Mouse (Mus musculus) left cerebral cortex, postnatal 14 days (tissue): ENCODE measurements around the gene Arhgef9. TPM values are rescaled to one million over a fixed set of nuclear protein-coding genes. Genes with fewer than 3 reads are reported as not detected.

Source experiments
- DNase-seq, 2 experiments: peaks; one replicate each; pipeline ENCODE4 v3.0.0; 2021 to 2022; ENCODE audit warnings: low spot score in 2 of 2, mixed read lengths in 1 of 2
- intact Hi-C: fragments of 180-260 bp; cut with DNase I; formaldehyde crosslinking; loops from one replicate; pipeline ENCODE4 v1.15.1; 2025
- long read RNA-seq, 2 experiments: library from polyadenylated mRNA; stranded (forward); transcript quantifications; one replicate each; pipeline ENCODE4 v2.0.0; 2021
- total RNA-seq, 2 experiments: library from RNA; stranded (reverse); gene quantifications; 2 replicates each; pipeline ENCODE4 v1.2.3; 2021

Arhgef9 gene
- total RNA-seq, result 100 to 1,000 TPM; 255 to 274 TPM
- long read RNA-seq, experiment 1, full-length matches to known transcripts, result 23 of 61 reads
- long read RNA-seq, experiment 1, partial matches to known transcripts, result 9 of 61 reads
- long read RNA-seq, experiment 1, other reads (novel, unspliced or antisense), result 29 of 61 reads
- long read RNA-seq, experiment 2, full-length matches to known transcripts, result 16 of 60 reads
- long read RNA-seq, experiment 2, partial matches to known transcripts, result 6 of 60 reads
- long read RNA-seq, experiment 2, other reads (novel, unspliced or antisense), result 38 of 60 reads

DNA sequence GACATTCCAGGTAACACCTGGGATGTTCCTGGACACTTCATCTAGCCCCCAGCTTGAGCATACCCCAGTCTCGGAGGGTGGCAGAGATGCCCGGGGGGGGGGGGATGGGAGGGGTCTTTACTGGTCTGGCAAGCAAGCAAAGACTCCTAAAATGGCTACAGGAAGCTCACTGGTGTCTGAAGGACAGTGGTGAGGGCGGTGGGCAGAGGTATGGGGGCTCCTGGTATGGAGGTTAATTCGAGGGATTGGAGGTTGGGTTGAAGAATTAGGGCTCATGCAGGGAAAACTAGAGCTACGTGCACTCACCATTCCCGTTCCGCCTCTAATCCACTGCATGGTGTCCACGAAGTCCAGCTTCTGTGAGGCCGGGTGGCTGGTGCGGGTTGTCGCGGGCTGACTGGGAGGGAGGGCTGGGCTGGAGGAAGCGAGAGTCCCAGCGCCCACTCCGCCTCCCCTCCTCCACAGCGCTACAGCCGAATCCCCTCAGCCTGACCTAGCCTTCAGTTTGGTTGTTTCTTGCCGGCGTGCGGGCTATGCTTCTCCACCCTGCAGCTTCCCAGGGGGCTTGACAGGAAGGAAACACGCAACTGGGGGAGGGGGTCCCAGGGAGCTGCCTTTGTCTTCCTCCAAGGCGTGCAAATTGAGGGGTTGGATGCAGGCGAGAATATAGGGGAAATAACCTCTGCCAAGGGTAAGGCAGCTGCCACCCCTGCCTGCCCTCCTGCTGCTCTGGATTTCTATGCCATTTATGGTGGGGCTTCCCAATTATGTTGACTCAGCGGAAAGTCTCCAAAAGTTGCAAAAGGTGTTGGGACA is at the start of gene Arhgef9:
Arhgef9 (minus strand) TSS at position 753 of the 816 bp plus-strand sequence.
- intact Hi-C loops, result no loop called here
- peak in 1 of 2 experiments; percentile 6 for DNase-seq

DNA sequence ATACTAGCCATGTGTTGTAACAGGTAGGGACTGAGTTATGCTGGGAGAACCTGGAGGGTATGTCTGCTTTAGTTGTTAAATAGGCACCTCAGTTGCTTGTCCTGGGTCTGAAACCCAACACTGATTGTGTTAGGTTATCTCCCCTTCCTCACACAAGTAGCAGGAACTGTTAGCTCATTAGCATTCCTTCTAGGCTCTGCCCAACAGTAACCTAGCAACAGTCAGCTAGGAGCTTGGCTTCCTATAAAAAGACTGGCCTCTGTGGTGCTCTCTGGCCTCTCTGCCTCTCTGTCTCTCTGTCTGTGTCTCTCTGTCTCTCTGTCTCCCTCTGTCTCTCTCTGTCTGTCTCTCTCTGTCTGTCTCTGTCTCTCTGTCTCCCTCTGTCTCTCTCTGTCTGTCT is 42.2 kb upstream of the Arhgef9 start:
- no peak for DNase-seq
- intact Hi-C loops, result no loop called here

DNA sequence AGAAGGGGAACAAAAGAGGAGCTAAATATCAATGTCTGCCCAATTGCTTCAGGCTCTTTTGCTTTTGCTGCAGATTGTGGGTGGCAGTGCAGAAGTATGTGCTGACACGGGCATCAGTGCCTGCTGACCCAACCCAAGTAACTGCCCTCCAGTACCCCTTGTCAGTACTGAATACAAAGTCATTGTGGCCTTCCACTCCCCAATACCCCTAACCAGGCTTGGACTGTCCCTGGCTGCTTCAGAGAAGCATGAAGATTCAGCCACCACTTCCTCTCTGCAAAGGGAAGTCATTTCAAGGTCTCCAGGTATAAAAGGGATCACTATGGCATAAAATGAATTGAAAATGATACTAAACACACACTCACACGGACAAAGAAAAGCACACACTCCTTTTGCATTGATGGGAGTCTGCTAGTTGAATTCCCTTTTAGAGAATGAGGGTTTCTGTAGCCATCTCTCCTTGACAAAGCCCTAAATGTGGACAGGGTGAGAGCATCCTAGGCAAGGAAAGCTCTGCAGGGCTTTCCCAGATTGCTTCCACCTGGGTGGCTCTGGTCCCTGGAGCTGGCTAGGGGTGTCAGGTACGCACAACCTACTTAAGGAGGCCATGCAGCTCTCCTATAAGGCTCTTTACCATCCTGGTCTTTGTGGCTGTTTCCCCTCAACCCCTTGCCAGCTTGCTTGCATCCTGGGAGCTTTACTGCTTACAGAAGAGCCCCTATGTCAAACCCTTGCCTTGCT is 1.1 kb downstream of the Arhgef9 start:
- intact Hi-C loops, result no loop called here
- no peak for DNase-seq

DNA sequence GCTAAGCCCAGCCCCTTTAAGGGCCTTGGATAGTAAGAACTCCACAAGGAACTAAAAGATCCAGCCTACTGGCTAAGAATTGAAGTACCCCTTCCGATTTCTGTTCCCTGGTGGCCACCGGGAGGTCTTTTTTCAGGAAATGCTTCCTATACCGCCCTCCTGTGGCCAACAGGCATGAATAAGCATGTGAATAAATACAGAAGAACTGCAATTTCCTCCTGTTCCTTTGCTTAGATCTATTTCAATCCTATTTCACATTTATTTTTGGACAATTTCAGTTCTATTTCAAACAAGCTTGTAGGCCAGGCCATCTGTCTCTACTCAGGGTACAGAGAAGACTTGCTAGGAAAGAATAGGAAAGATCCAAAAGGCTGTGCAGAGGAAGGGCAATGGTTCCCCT is 20.7 kb downstream of the Arhgef9 start:
- intact Hi-C loops, result loop anchor here (5.0 kb wide), 1 partner anchor 171 kb away; no protein-coding TSS in a partner anchor
- peak; percentile 73 to 77 for DNase-seq

DNA sequence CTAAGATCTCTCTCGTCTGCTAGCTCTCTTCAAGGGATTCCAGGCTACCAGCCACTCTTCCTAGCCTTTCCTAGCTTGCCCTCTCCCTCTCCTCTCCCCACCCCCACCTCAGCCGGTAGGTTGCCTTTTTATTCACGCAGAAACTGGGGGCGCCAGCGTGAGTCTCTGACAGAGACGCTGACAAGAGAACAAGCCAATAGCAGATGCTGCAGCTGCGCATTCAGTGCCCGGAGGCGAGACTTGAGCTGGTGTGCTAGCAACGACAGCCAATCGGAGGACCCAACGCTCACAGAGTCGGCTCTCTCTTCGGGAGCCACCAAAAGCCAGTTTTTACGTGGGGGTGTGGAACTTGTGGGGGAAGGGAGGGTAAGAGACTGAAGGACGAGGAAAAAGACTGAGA is 30.3 kb downstream of the Arhgef9 start:
- peak; percentile 89 to 95 for DNase-seq
- intact Hi-C loops, result loop anchor here (10.0 kb wide), 1 partner anchor 142 kb away; the partner anchor contains the start of gene Spin4

DNA sequence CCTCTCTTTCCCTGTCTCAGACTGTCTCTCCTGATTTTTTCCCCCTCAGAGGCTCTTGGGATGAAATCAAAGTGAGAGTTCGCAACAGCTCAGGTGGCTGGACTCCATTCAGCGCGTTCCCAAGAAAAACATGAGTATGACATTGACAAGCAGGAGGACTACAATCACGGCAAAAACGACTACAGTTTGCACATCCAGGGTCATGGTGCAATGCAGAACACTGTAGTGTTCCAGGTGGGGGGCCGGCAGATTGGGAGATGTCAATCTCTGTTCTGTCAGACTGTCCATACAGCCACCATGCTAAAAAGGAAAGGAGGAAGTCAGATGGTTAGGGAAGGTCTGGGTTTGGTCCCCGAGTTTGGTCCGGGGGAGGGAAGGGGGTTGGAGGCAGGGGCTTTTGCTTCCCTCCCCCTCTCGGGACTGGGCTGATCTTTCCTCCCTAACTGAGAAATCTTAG is 31.0 kb downstream of the Arhgef9 start:
- no peak for DNase-seq
- intact Hi-C loops, result loop anchor here (10.0 kb wide), 1 partner anchor 141 kb away; the partner anchor contains the start of gene Spin4

DNA sequence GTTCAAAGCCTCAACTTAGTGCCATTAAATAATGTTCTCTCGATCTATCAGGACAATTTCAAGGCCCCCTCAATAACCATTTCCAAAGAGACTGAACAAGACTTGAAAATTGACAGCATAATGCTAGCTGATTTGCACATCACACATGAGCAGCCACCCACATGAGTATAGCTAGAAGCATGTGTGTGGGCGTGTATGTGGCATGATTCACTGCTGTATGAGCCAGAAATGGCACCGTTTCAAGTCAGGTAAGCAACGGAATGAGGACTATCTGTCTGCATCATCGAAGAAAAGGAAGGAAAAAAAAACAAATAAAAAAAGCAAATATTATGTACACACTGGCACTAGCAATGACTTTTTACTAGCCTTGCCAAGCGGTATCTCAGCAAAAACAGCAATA is 32.5 kb downstream of the Arhgef9 start:
- intact Hi-C loops, result loop anchor here (10.0 kb wide), 1 partner anchor 139 kb away; the partner anchor contains the start of gene Spin4
- DNase-seq, result peak; percentile 52 to 81

DNA sequence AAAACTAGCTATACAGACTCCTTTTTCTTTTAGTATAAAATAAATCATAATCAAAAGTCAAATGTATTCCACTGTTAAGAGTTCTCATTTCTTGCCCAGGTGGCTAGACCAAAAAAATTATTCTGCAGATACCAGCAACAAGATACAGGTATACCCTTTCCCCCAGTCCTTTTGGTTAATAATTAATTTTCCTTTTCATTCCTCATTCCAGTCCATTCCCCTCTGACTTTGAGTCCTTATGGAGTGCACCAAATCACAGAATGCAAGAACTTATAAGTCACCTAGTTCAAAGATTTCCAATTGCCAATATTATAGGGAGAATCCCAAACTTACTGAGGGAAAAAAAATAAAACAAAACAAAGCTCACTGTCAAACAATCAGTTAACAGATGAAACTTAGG is 33.2 kb downstream of the Arhgef9 start:
- DNase-seq, result no peak
- intact Hi-C loops, result loop anchor here (10.0 kb wide), 1 partner anchor 139 kb away; the partner anchor contains the start of gene Spin4

DNA sequence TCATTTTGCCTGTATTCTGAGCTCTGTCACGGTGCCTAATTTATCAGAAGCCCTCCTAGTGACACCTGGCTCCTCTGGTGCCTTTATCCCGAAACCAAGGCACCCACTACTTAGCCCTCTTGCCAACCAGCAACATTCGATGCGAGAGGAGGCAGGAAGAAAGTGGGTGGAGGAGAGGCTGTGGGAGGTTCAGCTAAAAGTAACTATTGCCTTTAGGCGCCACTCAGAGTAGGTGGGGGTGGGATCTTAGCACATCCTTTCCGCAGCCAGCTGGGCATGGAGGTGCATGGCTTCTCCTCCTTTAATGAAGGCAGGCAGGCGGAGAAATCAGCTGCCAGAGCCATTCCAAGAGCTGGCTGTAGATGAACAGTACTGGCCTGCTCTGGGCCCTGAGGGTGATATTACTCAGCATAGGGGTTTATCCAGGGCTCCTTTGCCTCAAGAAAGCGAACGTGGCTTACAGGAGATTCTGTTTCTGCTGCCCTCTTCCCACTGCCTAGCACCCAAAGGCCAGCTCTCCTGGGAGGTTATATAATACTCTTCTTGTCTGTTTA is 39.7 kb downstream of the Arhgef9 start:
- intact Hi-C loops, result no loop called here

DNA sequence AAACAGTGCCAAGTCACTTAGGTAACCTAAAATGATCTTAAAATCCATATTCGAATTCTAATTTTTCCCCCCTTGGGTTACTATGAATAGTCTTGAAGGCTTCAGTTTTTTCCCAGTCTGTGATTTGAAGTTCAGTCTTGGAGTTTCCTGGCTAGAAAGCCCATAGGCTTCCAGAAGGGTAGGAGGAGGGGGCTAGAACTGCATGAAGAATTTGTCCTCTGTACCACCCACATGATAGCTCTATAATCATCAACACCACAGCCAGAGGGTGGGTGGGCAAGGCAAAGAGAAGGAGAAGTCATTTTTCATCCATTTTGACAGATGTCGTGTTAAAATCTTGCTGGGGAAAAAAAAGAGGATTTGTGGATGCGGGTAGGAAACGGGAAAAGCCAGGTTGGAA is 58.0 kb downstream of the Arhgef9 start:
- intact Hi-C loops, result no loop called here
- DNase-seq, result peak; percentile 15 to 28

More for the DNA sequence above, 39.7 kb downstream of the Arhgef9 start:
- peak; percentile 10 to 28 for DNase-seq

DNA sequence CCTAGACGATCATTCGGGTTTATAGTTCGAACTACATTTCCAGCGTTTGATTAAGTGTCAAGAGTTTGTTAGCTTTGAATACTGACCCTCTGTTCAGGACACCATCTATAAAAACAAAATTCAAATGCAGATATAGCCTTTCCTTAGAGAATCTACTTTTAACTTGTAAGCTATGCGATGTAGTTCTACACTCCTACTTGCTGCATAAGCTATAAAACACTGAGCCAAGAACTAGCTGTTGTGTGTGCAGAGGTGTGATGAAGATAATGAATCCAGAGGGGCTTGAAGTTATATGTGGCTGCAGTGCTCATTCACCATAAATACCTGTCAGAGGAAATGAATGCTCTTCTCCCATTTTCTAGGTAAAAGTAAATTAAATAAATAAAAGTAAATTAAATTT is 63.2 kb downstream of the Arhgef9 start:
- intact Hi-C loops, result no loop called here
- DNase-seq, result no peak

DNA sequence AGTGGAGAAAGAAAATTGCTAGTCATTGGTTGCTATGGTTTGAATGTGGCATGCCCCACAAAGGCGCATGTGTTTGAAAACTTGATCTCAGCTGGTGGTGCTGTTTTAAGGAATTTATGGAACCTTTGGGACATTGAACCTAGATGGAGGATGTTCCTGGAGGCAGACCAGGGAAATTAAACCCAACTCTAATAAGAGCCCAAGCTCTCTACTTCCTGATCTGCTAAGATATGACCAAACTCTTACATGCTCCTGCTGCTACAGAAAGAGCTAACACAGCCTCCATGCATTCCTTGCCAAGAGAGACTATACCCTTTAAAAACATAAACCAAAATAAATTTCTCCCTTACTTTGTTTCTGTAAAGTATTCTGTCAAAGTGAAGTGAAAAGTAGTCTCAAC is 63.7 kb downstream of the Arhgef9 start:
- intact Hi-C loops, result no loop called here
- no peak for DNase-seq

DNA sequence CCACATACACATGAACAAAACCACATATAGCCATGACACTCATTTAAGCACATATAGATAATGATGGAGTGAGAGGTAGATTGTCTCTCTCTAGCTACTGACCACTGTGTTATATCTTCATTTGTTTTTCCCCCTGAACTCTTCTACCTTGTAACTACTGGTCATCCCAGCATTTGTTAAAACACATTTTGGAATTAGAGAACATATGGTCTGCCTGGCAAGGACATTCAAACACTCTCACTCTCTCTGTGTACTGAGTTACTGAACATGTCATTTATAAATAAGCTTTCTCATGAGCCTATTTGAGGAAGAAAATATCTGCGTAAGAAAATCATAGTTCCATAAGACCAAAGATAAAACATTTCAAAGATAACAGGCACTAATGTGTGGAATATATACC is 64.9 kb downstream of the Arhgef9 start:
- no peak for DNase-seq
- intact Hi-C loops, result no loop called here

DNA sequence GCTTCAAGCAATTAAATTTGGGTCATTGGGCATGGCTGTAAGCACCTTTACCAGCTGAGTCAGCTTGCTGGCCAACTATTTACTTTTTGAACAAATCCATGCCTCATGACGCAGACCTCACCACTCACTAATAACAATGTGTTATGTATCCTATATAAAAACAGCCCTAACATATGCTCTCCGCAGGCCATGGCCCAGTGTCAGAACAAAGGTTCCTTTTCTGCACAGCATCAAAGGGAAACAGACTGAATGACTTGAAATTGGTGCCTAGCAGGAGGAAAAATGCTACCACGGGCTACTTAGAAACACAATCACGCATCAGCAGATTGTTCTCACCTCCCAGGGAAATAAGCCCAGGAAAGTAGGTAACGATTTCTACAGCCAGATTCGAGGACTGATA is 73.2 kb downstream of the Arhgef9 start:
- no peak for DNase-seq
- intact Hi-C loops, result no loop called here

DNA sequence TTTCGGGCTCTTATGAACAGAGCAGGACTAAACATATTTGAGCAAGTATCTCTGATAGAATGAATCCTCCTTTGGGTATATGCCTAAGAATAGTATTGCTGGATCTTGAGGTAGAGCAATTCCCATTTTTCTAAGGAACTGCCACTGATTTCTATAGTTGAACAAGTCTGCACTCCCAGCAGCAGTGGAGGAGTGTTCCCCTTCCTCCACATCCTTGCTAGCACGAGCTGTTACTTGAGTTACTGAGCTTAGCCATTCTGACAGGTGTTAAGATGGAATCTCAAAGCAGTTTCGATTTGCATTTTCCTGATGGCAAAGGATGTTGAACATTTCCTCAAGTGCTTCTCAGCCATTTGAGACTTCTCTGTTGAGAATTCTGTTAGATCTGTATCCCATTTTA is 92.3 kb downstream of the Arhgef9 start:
- intact Hi-C loops, result no loop called here
- DNase-seq, result peak in 1 of 2 experiments; percentile 25

DNA sequence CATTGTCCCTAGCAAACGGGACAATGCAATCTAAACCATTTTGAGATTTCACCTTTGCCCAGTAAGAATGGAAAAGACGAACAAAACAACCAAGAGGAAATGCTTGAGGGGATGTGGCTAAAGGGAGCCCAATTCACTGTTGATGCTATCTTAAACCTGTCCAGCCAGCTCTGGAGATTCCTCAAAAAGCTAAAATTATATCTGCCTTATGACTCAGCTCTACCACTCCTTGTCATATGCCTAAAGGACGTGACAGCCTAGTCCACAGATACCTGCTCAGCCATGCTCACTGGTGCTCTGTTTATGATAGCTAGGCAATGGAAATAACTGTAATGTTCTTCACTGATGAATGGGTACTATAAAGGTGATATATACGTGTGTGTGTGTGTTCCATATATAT is 109.0 kb downstream of the Arhgef9 start:
- intact Hi-C loops, result no loop called here
- DNase-seq, result no peak

DNA sequence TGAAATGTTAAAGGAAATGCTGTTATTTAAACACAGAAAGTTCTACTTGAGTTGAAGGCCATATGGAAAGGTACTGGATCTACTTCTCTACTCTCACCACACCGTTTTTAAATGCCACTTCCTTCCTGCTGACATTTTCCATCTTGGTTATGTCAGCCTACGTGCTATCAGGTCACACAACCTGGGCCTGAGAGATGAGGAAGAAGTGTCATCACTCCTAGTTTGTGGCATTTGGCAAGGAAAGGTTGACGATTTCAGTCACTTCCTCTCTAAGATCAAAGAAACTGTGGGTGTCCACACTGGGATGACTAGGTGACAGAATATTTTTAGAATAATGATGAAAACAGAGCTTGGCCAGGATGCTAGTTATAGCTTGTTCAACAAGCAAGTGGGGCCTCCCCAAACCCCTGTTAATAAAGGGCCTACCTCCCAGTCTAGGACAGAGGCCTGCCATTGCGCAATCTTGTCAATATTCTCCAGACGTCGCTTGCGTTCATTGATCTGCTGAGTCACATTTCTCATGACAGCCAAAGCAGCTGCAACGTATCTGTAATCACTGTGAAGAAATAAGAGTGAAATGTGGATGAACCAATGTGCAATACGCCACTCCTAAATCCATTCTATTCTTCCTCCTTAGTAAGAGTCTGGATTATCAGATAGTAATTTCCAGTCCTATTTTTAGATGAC is 119.5 kb downstream of the Arhgef9 start:
- DNase-seq, result no peak
- intact Hi-C loops, result no loop called here

DNA sequence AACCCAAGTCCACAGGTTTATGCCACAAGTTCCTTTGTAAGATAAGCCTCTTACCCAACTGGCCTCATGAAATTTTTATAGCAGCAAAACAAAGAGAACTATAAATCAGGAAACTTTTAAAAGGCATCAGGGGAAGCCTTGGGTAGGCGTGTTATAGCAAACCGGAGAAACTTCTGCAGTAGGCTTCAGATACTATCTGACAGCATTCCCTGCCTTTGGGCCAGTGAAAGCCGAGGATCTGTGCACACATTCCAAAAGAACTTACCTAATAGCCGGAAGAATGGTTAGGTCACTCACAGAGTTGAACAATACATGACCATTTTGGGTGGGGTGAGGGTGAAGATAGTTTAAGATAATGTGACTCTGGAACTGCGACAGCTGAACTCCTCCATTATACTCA is 168.7 kb downstream of the Arhgef9 start:
- no peak for DNase-seq
- intact Hi-C loops, result loop anchor here (10.0 kb wide), 1 partner anchor 137 kb away; no protein-coding TSS in a partner anchor
